Mouse (Mus musculus): Measurements from ENCODE around the gene Cc2d1a.

Cc2d1a gene

DNA sequence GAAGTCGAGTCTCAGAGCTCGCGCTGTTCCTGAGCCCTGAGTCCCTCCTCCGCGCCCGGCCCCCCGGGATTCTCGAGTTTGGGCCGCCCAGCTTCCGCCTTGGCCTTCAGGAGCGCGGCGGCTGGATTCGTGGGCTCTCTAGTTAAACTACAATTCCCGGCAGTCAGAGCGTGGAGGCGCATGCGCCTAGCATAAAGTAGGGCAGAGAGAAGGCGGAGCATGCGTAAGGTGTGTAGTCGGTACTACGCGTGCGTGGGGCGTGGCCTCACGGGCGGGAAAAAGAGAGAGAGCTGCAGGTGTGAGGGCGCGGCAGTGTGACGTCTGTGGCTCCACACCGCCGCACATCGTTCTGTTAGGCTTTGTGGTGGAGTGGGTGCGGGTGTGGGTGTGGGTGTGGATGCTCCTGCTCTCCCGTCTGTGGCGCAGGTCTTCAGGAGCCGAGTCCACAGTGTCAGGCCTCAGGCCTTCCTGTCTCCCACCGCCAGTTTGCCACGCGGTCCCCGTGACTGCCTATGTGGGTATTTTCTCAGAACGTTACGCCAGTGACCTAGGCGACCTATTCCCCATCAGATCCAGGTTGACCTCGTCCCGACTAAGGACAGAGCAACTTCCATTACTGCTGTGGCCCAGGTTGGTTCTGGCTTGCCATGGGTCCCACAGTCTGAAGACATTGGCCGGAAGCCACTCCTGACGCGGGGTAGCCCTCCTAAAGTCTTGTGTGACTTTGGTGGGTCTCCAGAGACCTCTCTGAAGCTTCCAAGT, at the start of gene Cc2d1a, which contains the start of gene 4930432K21Rik:
Gene Cc2d1a (minus strand): TSS at position 168 of the 762 bp plus-strand sequence.
Gene 4930432K21Rik (plus strand): TSS at position 257 of the 762 bp plus-strand sequence.
- DNase-seq (ENCODE audit: low spot score): peak; percentile 96

DNA sequence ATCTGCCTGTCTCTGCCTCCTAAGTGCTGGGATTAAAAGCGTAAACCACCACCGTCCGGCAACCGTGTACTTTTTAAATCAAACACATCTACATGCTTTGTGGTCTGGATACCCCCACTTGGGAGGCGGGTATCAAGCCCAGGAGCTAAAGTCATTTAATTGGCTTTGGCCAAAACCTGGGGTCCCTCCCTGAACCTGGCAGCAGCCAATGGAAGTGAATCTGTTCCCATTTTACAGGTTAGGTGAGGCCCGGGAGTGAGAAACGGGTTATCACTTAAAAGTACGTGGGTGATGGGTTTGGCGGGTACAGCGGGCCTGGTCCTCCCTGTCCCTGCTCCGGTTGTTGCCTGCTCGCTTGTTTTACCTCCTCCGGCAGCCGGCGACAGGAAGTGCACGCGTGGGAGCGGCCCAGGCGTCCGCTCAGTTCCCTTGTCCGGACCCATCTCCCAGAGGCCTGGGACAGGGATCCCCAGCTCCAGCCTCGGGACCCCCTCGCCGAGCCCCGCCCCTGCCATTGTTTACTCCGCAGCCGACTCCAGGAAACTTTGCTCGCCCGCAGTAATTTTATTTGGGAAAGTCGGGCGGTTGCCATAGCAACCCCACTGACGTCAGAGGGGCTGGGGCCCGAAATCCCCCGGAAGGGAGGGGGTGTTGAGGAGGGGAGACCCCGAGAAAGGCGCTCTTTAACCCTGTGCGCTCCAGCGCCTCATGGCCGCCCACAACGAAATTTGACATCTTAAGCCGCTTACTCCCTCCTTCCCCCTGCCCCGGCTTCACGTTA, 49.6 kb upstream of the Cc2d1a start:
- peak; percentile 93 for DNase-seq (ENCODE audit: low spot score)

GRCm38 (mm10) chr8:84194224-84194743, 46.5 kb upstream of the Cc2d1a start:
- DNase-seq (ENCODE audit: low spot score): no peak

- DNase-seq (ENCODE audit: low spot score): no peak
Observed at GRCm38 (mm10) chr8:84193566-84193965, 45.8 kb upstream of the Cc2d1a start.

DNA sequence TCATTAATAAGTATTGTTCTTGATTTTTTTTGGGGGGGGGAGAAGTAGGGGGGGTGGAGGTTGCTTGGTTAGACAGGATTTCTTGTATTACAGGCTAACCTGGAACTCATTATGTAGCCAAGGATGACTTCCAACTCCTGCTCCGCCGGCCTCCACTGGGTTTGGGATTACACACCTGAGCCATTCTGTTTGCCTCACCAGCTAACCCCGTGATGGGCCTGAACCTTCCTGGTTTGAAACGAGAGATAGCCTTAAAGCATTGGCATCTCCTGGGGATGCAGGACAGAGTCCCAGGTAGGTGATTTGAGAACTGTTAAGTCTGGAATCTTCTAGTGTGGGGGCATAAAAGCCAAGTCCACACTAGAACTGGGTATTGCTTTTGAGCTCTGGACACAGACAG, 45.4 kb upstream of the Cc2d1a start:
- DNase-seq (ENCODE audit: low spot score): no peak

DNA sequence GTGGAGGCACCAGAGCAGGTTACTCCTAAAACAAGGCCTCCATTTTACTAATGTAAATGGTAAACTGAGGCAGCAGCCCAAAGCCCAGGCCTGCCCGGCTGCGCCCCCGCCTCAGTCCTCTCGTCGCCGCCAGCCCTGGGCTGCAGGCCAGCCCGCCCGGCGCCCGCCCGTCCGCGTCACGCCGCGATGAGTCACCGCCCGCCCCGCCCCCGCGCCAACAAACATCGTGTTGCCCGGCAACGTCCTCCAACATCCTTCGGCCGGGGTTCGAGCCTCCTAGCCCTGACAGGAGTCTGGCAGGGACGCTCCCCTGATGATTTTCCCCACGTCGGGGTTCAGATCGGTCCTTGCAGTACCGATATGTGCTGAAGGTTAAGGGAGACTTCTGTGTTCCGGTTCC, 44.8 kb upstream of the Cc2d1a start:
- peak; percentile 85 for DNase-seq (ENCODE audit: low spot score)

- DNase-seq (ENCODE audit: low spot score): peak; percentile 94
Observed at GRCm38 (mm10) chr8:84192023-84192422, 44.3 kb upstream of the Cc2d1a start.

GRCm38 (mm10) chr8:84190191-84190867, 42.6 kb upstream of the Cc2d1a start:
- DNase-seq (ENCODE audit: low spot score): no peak

GRCm38 (mm10) chr8:84189603-84190002, 41.9 kb upstream of the Cc2d1a start:
- DNase-seq (ENCODE audit: low spot score): peak; percentile 75

DNA sequence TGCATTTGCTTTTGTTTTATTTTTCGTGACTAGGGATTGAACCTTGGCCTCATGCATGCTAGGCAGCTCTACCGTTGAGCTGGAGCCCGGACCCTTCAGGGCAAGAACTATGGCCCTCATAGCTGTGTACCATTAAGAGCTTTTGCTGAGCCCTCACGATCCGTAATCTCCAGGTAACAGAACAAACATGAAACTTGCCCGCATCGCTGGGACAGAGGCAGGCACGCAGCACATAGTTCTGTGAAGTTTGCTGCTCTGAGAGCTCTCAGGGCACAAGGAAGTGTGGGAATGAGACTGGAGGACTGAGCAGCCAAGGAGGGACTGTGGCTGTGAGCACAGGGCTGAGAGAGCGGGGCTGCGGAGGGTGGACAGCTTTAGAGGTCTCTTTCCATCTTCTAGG, 40.9 kb upstream of the Cc2d1a start:
- DNase-seq (ENCODE audit: low spot score): peak; percentile 57

GRCm38 (mm10) chr8:84187065-84187755, 39.5 kb upstream of the Cc2d1a start:
- peak; percentile 81 for DNase-seq (ENCODE audit: low spot score)

DNA sequence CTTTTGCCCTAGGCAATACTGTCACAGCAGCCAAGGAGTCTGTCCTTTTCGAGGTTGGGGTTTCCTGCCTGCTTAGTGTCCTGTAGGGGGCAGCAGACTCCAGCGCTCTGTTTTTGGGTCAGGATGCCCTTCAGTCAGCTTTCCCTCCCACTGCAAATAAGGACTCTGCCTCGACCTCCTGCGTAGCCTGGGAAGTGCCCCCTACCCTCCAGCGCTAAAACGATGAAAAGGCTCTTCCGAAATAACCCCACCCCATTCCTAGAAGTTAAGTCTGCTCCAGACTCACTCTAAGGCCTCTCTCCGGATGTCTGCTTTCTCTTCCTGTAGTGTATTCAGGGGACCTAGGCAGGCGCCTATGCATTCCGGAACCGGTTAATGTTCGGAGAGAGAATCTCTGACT, 38.8 kb upstream of the Cc2d1a start:
- DNase-seq (ENCODE audit: low spot score): peak; percentile 86

DNA sequence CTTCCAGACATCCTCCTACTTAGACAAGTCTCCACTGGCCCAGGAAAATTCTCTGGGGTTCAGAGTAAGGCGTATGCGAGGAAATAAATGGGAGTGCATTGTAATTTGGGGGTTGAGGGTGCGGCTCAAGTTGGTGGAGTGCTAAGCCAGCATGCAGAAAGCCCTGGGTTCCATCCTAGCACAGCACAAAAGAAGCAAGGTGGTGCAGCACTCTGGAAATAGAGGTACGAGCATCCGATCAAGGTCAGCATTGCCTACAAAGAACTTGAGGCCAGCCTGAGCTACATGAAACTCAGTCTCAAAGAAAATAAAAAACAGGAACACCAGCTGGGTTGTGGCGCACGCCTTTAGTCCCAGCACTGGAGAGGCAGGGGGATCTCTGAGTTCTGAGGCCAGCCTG, 37.4 kb upstream of the Cc2d1a start, which contains the start of gene Nanos3:
Gene Nanos3 (minus strand): TSS at position 101 of the 400 bp plus-strand sequence.
- DNase-seq (ENCODE audit: low spot score): no peak

DNA sequence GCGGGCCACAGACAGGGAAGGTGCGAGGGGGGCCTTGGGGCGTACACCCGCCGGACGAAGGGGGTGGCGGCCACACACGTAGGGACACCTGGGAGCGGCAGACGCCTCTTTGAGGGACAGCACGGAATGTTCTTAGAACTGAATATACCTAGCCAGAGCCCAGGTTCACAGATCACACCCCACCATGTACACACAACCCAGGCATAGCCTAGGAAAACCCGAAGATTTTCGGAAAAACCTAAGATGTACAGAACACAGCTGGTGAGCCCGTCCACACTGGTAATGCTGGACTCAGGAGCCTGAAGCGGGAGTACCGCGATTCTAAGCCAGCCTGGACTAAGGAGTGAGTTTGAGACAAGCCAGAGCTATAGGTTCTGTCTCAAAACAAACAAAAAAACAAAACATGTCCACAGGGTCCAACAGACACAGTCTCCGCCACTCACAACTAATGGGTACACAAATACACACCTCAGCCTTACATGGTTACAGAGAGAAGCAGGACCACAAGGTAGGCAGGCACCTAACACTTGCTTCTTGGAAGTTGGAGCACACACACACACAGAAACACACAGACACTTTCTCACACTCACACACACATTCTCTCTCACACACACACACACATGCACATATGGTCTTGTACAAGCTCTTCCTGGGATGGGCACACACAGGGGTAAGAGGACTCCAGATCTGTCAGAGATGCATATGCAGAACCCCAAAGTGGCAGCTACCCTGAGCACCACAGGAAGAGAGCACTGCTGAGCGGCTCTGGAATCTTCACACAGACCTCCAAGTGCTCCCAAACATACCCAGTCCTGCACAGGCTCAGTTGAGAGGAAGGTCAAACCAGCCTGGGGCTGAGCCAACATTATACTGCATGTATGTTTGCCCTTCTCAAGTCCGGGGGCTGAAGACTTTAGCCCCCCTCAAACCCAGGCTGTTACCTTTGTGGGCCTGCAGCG, 36.6 kb upstream of the Cc2d1a start:
- no peak for DNase-seq (ENCODE audit: low spot score)

DNA sequence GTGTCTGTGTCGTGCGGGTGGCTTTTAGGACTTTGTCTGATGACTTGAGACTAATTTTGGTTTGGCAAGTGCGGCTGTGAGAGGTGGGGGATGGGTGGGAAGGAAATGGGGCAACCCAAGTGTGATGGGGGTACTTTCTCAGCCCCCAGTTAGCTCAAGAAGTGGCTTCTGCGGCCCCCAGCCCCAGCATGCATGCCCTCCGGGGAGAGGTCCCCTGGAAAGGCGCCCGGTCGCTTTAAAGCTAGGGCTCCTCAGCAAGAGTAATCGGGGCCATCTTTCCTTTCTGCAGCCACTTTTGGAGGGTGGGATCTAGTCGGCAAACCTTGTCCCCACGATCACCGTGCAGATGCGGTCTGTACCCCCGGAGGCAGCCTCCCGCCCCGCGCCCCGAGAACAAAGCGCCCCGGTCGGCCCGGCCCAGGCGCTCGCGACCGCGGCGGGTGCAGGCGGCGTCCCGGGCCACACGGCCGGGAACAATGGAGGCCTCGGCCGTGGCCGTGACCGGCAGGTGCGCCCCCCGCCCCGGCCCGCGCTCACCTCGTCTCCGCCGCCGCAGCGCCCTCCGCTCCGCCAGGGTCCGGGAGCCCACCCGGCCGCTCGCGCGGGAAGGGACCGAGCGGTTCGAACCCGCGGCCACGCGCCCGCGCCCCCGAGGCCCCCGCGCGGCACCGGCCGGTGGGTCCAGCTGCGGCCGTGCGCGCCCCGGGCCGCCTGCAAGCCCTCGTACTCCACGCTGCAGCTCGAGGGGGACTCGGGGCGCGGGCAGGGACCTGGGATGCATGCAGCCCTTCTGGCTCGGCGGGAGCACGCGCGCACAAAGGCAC, 35.7 kb upstream of the Cc2d1a start:
- DNase-seq (ENCODE audit: low spot score): no peak

GRCm38 (mm10) chr8:84182833-84183232, 35.1 kb upstream of the Cc2d1a start:
- DNase-seq (ENCODE audit: low spot score): no peak

DNA sequence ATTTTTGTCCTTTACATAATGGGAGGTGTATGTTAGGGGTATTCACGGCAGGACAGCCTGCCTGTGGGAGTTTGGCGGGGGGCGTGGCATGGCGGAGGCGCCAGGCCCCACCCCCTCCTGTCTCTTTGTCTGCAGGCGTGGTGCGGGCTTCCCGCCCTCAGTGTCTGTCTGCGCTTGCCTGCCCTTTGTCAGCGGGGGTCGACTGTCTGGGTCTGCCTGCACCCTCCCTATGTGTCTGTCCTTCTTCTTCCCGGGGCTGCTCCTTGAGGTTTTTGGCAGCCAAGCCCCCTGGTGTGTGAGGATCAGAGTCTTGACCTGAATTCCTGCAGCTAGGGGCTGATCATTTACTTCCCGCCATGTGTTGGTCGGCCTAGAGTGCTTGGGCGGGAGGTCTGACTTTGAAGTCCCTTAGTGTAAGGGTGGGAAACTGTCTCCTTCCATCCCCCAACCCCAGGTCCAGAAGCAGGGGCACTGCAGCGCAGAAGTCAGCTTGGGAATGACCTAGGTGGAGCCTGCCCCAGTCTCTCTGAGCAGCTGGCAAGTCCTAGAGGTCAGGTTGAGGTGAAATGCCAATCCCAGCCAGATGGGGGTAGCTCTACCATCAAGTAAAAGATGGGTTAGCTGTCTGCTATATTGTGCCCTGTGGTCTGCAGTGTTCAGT, 32.9 kb upstream of the Cc2d1a start:
- no peak for DNase-seq (ENCODE audit: low spot score)

GRCm38 (mm10) chr8:84179946-84180345, 32.2 kb upstream of the Cc2d1a start:
- DNase-seq (ENCODE audit: low spot score): no peak

DNA sequence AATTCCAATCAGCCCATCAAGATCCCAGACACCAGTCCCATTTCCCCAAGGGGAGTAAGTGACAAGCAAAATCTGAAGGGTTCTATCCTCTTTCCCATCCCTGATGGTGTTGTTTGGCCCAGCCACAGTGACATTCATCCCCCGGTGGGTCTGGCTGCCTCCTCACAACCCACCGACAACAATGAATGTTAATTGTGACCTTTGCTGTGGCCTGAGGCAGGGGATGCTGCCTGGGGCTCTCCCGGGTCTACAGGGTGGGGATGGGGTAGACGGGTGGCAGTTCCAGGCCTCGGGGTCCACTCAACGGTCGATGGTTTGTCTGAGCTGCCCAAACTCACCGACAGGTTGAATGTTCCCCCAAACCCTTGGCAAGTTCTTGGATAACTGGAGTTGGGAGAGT, 30.9 kb upstream of the Cc2d1a start:
- no peak for DNase-seq (ENCODE audit: low spot score)

Measured in lung, postnatal 25 days (tissue).